Mouse (Mus musculus): ENCODE data around the gene Vmn1r93. TPM values are rescaled to one million over a fixed set of nuclear protein-coding genes. Genes with fewer than 3 reads are reported as not detected.

Vmn1r93 gene
- polyA plus RNA-seq (2012; ENCODE audit: low replicate concordance), result not detected in 2 replicates

DNA sequence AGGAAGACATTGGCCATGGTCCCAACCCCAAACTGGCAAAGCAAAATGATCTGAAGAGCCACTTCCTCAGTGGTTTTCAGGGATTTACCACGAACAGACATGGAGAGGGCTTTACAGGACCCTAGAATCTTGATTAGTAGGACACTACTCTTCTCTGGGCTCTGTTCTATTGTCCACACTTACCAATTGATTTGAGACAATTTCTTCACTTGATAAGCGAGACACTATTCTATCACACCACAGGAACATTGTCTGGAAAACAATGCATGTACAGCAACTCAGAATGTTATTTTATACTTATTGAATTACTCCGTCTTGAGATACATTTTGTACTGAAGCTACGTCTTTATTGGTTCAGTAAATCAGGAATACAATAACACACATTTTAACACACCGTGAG, at the start of gene Vmn1r93:
TSS of gene Vmn1r93 (minus strand) at position 101 of the 400 bp plus-strand sequence.

DNA sequence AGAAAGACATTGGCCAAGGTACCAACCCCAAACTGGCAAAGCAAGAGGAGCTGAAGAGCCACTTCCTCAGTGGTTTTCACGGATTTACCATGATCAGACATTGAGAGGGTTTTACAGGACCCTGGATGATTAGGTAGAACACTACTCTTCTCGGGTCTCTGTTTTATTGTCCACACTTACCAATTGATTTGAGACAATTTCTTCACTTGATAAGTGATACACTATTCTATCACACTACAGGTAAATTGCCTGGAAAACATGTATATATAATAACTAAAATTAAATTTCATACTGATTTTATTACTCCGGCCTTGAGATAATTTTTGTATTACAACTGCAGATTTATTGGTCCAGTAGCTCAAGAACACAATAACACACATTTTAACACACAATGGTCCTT, 29.4 kb upstream of the Vmn1r93 start, which contains the start of gene Vmn1r94:
TSS of gene Vmn1r94 (minus strand) at position 101 of the 400 bp plus-strand sequence.

DNA sequence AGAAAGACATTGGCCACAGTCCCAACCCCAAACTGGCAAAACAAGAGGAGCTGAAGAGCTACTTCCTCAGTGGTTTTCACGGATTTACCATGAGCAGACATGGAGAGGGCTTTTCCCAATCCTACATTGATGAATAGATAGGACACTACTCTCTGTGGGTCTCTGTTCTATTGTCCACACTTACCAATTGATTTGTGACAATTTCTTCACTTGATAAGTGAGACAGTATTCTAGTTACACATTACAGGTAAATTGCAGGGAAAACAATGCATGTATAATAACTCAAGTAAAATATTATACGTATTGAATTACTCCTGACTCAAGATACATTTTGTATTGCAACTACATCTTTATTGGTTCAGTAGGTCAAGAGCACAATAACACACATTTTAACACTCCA, 16.4 kb downstream of the Vmn1r93 start, which contains the start of gene Gm16442:
TSS of gene Gm16442 (minus strand) at position 101 of the 400 bp plus-strand sequence.

DNA sequence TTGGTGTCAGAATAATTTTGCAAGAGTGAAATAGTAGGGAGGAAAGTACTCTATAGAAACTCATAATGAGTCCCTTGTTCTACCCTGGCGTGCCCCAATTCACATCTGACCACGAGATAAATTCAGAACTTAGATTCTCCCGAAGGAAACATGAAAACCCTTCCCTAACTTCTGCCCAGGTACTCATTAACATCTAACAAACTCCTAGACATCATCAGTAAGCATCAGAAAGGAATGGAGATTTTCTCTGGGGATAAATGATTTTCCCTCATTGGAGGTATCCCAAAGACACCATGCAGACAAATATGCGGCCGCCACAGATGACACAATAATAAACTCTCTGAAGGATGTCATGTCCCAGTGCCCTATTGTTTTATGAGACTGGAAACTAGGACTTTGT, 39.5 kb downstream of the Vmn1r93 start, which contains the start of gene Vmn1r91:
TSS of gene Vmn1r91 (plus strand) at position 301 of the 400 bp plus-strand sequence.

Other genes starting within 250 kb of the Vmn1r93 start
- gene Pvr, start 217.9 kb downstream of the Vmn1r93 start, polyA plus RNA-seq (2012; ENCODE audit: low replicate concordance), result 0.60 and 0.87 TPM in 2 replicates
- 0.20 TPM in 1 of 2 replicates, not detected in the other for gene Igsf23, start 188.3 kb downstream of the Vmn1r93 start, polyA plus RNA-seq (2012; ENCODE audit: low replicate concordance)
- not detected in 2 replicates for gene Ceacam20, start 173.7 kb downstream of the Vmn1r93 start, polyA plus RNA-seq (2012; ENCODE audit: low replicate concordance)
- not detected in 2 replicates for gene Nlrp9b, start 147.6 kb downstream of the Vmn1r93 start, polyA plus RNA-seq (2012; ENCODE audit: low replicate concordance)
- not detected in 2 replicates for gene Vmn1r91, start 39.4 kb downstream of the Vmn1r93 start, polyA plus RNA-seq (2012; ENCODE audit: low replicate concordance)
- not detected in 2 replicates for gene Gm16442, start 16.5 kb downstream of the Vmn1r93 start, polyA plus RNA-seq (2012; ENCODE audit: low replicate concordance)
- gene Vmn1r94, start 29.3 kb upstream of the Vmn1r93 start, polyA plus RNA-seq (2012; ENCODE audit: low replicate concordance), result not detected in 2 replicates
- gene Vmn1r95, start 54.6 kb upstream of the Vmn1r93 start, polyA plus RNA-seq (2012; ENCODE audit: low replicate concordance), result not detected in 2 replicates
- not detected in 2 replicates for gene Gm6164, start 66.5 kb upstream of the Vmn1r93 start, polyA plus RNA-seq (2012; ENCODE audit: low replicate concordance)
- gene Gm4498, start 94.7 kb upstream of the Vmn1r93 start, polyA plus RNA-seq (2012; ENCODE audit: low replicate concordance), result not detected in 2 replicates
- not detected in 2 replicates for gene Gm5890, start 123.7 kb upstream of the Vmn1r93 start, polyA plus RNA-seq (2012; ENCODE audit: low replicate concordance)
- gene Gm4133, start 195.0 kb upstream of the Vmn1r93 start, polyA plus RNA-seq (2012; ENCODE audit: low replicate concordance), result not detected in 2 replicates
- not detected in 2 replicates for gene Gm5728, start 236.3 kb upstream of the Vmn1r93 start, polyA plus RNA-seq (2012; ENCODE audit: low replicate concordance)

Data from leukemia stem cell, adult 10-12 weeks (primary cell).